Mouse (Mus musculus) testis, adult 2 months (tissue): ENCODE measurements around the gene Calr4.

Experiments
- CTCF ChIP-seq: fragments of 200-500 bp; IDR thresholded peaks from 2 replicates; pipeline ENCODE4 v1.5.1; 2012; ENCODE audit warnings: low read depth, mild to moderate bottlenecking, inconsistent platforms, low read length, moderate library complexity; ENCODE audit not compliant: control insufficient read depth, insufficient read depth, insufficient replicate concordance
- POLR2A ChIP-seq: fragments of 200-500 bp; IDR thresholded peaks from 2 replicates; pipeline ENCODE4 v1.6.1; 2012; ENCODE audit warnings: low read depth, mild to moderate bottlenecking, inconsistent platforms, low read length, moderate library complexity; ENCODE audit not compliant: control insufficient read depth

GRCm38 (mm10) chr4:109195900-109196629 lies 38.2 kb upstream of the Calr4 start:
- TF ChIP-seq POLR2A (no peak), CTCF (no peak)
